In genomic region chr4:59282137-59282536, GRCm38 (mm10) we compare ENCODE assay signal across 20 mouse cellular contexts.
DNase-seq lines count a peak whose midpoint lies in the region; ATAC-seq lines count a peak whose summit lies in the region.
"Had no signal": no experiment of that assay in that cellular context is flagged by ENCODE, and none has a peak within 500 bp of the region (broad histone marks: within the 10 kb centered on the region; RNA-seq: fewer than 3 reads in every experiment).

No protein-coding gene starts in this region.

- H3K9me3 ChIP-seq in forebrain, embryonic 10.5 days, result no peaks in the 10 kb centered on the region
- H3K9me3 ChIP-seq in forebrain, embryonic 11.5 days (ENCODE audit: control insufficient read depth, low read length), result no peaks in the 10 kb centered on the region
- no peaks in the 10 kb centered on the region for H3K9me3 ChIP-seq in hindbrain, embryonic 16.5 days (ENCODE audit: control insufficient read depth, low read length)
- no peaks in the 10 kb centered on the region for H3K9me3 ChIP-seq in hindbrain, embryonic 11.5 days (ENCODE audit: control insufficient read depth, low read length)
- H3K9me3 ChIP-seq in lung, embryonic 16.5 days (ENCODE audit: control insufficient read depth, low read length), result no peaks in the 10 kb centered on the region
- H3K9me3 ChIP-seq: forebrain, embryonic 13.5 days; limb, embryonic 15.5 days; midbrain, embryonic 12.5 days; neural tube, embryonic 12.5 days had no signal

- 29% methylated on average over 7 of the region's 7 CpGs for WGBS in forebrain, embryonic 10.5 days
- 35% methylated on average over 7 of the region's 7 CpGs for WGBS in forebrain, embryonic 11.5 days
- 54% methylated on average over 7 of the region's 7 CpGs for WGBS in hindbrain, embryonic 16.5 days
- WGBS in hindbrain, embryonic 11.5 days, result 51% methylated on average over 7 of the region's 7 CpGs
- WGBS in lung, embryonic 16.5 days, result 38% methylated on average over 7 of the region's 7 CpGs

- no peak overlapping the region for H3K9ac ChIP-seq in forebrain, embryonic 11.5 days (ENCODE audit: low read length)
- no peak overlapping the region for H3K9ac ChIP-seq in hindbrain, embryonic 16.5 days (ENCODE audit: low read depth, low read length)
- H3K9ac ChIP-seq in hindbrain, embryonic 11.5 days (ENCODE audit: low read depth, low read length), result no peak overlapping the region
- no peak overlapping the region for H3K9ac ChIP-seq in lung, embryonic 16.5 days (ENCODE audit: low read length)
- H3K9ac ChIP-seq: forebrain, embryonic 13.5 days; limb, embryonic 15.5 days; midbrain, embryonic 12.5 days; neural tube, embryonic 12.5 days had no signal

- H3K27ac ChIP-seq in forebrain, embryonic 10.5 days, result 0 out of 2 replicates have a peak overlapping the region, but pooled peaks have one; percentile 8
- H3K27ac ChIP-seq in forebrain, embryonic 11.5 days (ENCODE audit: low read depth, low read length), result no peak overlapping the region
- no peak overlapping the region for H3K27ac ChIP-seq in hindbrain, embryonic 16.5 days (ENCODE audit: low read depth, low read length)
- H3K27ac ChIP-seq in hindbrain, embryonic 11.5 days (ENCODE audit: low read depth, low read length), result no peak overlapping the region
- H3K27ac ChIP-seq in lung, embryonic 16.5 days (ENCODE audit: low read length), result peak overlapping the region; percentile 61
- H3K27ac ChIP-seq: forebrain, embryonic 13.5 days; limb, embryonic 15.5 days; midbrain, embryonic 12.5 days; neural tube, embryonic 12.5 days had no signal

- DNase-seq in forebrain, embryonic 10.5 days (ENCODE audit: extremely low spot score, low spot score), result no peak
- DNase-seq in forebrain, embryonic 11.5 days (ENCODE audit: low spot score), result no peak
- DNase-seq in hindbrain, embryonic 11.5 days (ENCODE audit: low spot score), result no peak
- DNase-seq in lung, postnatal 14 days, result no peak
- DNase-seq in CD4-positive helper T cell, adult 2 months (ENCODE audit: low read depth, low spot score), result peak; percentile 24
- DNase-seq in urinary bladder, postnatal 36 days (ENCODE audit: low spot score in 2 of 2), result no peak
- DNase-seq: adrenal gland, postnatal 25 days; cerebellum, adult 9-11 months; gastrocnemius, postnatal 36 days; heart, postnatal 10 days; kidney, adult 18-20 months; kidney, postnatal 4 days; thymus, postnatal 14 days had no signal

- no peaks in the 10 kb centered on the region for H3K36me3 ChIP-seq in forebrain, embryonic 10.5 days (replicated peaks)
- no peaks in the 10 kb centered on the region for H3K36me3 ChIP-seq in forebrain, embryonic 11.5 days (ENCODE audit: control insufficient read depth, insufficient read depth, low read length)
- no peaks in the 10 kb centered on the region for H3K36me3 ChIP-seq in hindbrain, embryonic 16.5 days (ENCODE audit: control insufficient read depth, insufficient read depth, low read length)
- no peaks in the 10 kb centered on the region for H3K36me3 ChIP-seq in hindbrain, embryonic 11.5 days (ENCODE audit: control insufficient read depth, insufficient read depth, low read length)
- no peaks in the 10 kb centered on the region for H3K36me3 ChIP-seq in lung, embryonic 16.5 days (ENCODE audit: control insufficient read depth, insufficient read depth, low read length)
- H3K36me3 ChIP-seq: limb, embryonic 15.5 days; midbrain, embryonic 12.5 days; neural tube, embryonic 12.5 days had no signal

- H3K27me3 ChIP-seq in forebrain, embryonic 10.5 days (ENCODE audit: poor library complexity, severe bottlenecking), result 0 out of 2 replicates have a peak, but pooled peaks cover 4% of the 10 kb centered on the region
- H3K27me3 ChIP-seq in forebrain, embryonic 11.5 days (ENCODE audit: control insufficient read depth, insufficient read depth, low read length), result no peaks in the 10 kb centered on the region
- H3K27me3 ChIP-seq in hindbrain, embryonic 16.5 days (replicated peaks; ENCODE audit: control insufficient read depth, insufficient read depth, low read length), result no peaks in the 10 kb centered on the region
- no peaks in the 10 kb centered on the region for H3K27me3 ChIP-seq in hindbrain, embryonic 11.5 days (ENCODE audit: control insufficient read depth, insufficient read depth, low read length)
- H3K27me3 ChIP-seq in lung, embryonic 16.5 days (ENCODE audit: control insufficient read depth, insufficient read depth, low read depth, low read length), result no peaks in the 10 kb centered on the region
- H3K27me3 ChIP-seq: forebrain, embryonic 13.5 days; limb, embryonic 15.5 days; midbrain, embryonic 12.5 days; neural tube, embryonic 12.5 days had no signal

- H3K4me2 ChIP-seq in forebrain, embryonic 11.5 days (ENCODE audit: low read depth, low read length, severe bottlenecking), result no peak overlapping the region
- no peak overlapping the region for H3K4me2 ChIP-seq in hindbrain, embryonic 16.5 days (ENCODE audit: low read length)
- no peak overlapping the region for H3K4me2 ChIP-seq in hindbrain, embryonic 11.5 days (replicated peaks; ENCODE audit: low read depth, low read length)
- H3K4me2 ChIP-seq in lung, embryonic 16.5 days (ENCODE audit: low read depth, low read length), result no peak overlapping the region
- H3K4me2 ChIP-seq: forebrain, embryonic 13.5 days; heart, embryonic 11.5 days; limb, embryonic 15.5 days; midbrain, embryonic 12.5 days; neural tube, embryonic 12.5 days had no signal

- H3K4me1 ChIP-seq in forebrain, embryonic 10.5 days, result peaks cover 13% of the 10 kb centered on the region
- H3K4me1 ChIP-seq in forebrain, embryonic 11.5 days (replicated peaks; ENCODE audit: control insufficient read depth, insufficient read depth, low read length), result no peaks in the 10 kb centered on the region
- no peaks in the 10 kb centered on the region; the same call in 1 of the 2 replicates for H3K4me1 ChIP-seq in hindbrain, embryonic 16.5 days (ENCODE audit: control insufficient read depth, insufficient read depth, low read depth, low read length)
- no peaks in the 10 kb centered on the region for H3K4me1 ChIP-seq in hindbrain, embryonic 11.5 days (replicated peaks; ENCODE audit: control insufficient read depth, insufficient read depth, low read length)
- peaks cover 7% of the 10 kb centered on the region for H3K4me1 ChIP-seq in lung, embryonic 16.5 days (replicated peaks; ENCODE audit: control insufficient read depth, insufficient read depth, low read length)
- H3K4me1 ChIP-seq: neural tube, embryonic 12.5 days had no signal

- ATAC-seq in forebrain, embryonic 11.5 days (replicated peaks; ENCODE audit: low FRiP score), result no peak
- ATAC-seq in hindbrain, embryonic 16.5 days, result peak; percentile 63
- ATAC-seq in hindbrain, embryonic 11.5 days (ENCODE audit: low FRiP score), result no peak
- ATAC-seq in lung, embryonic 16.5 days (ENCODE audit: low read depth), result no peak
- ATAC-seq: forebrain, embryonic 13.5 days had no signal

- no peak overlapping the region for H3K4me3 ChIP-seq in forebrain, embryonic 10.5 days
- H3K4me3 ChIP-seq in forebrain, embryonic 11.5 days (ENCODE audit: low read depth, low read length), result no peak overlapping the region
- H3K4me3 ChIP-seq in hindbrain, embryonic 16.5 days (ENCODE audit: low read length), result no peak overlapping the region
- no peak overlapping the region for H3K4me3 ChIP-seq in hindbrain, embryonic 11.5 days (ENCODE audit: low read depth, low read length)
- H3K4me3 ChIP-seq in lung, embryonic 16.5 days (ENCODE audit: low read length), result no peak overlapping the region
- H3K4me3 ChIP-seq: forebrain, embryonic 13.5 days; limb, embryonic 15.5 days; midbrain, embryonic 12.5 days; neural tube, embryonic 12.5 days had no signal

Comparison
In these comparisons a context has a peak if more than half of its experiments do, and no peak if none do; other contexts are left out.
1. H3K27ac ChIP-seq: peak in forebrain, embryonic 10.5 days (single experiment) and lung, embryonic 16.5 days (single experiment); none in forebrain, embryonic 11.5 days (single experiment), hindbrain, embryonic 16.5 days (single experiment) and hindbrain, embryonic 11.5 days (single experiment).